Mouse (Mus musculus) heart, embryonic 12.5 days (tissue): ENCODE results near the gene Slc9a4. TPM values are rescaled to one million over a fixed set of nuclear protein-coding genes. Genes with fewer than 3 reads are reported as not detected.

Experiments used
- polyA plus RNA-seq: library from polyadenylated mRNA; unstranded; fragments of >200 nt; fragmentation: Nextera tagmentation; extraction: Ambion mirVana; gene quantifications from 2 replicates; pipeline ENCODE4 v1.2.1, GENCODE M21; 2016

Gene Slc9a4
- polyA plus RNA-seq, 1 experiment from 2014 or later: not detected

Other genes with a start within 250 kb of the Slc9a4 start
- gene Il1rl1, start 150.5 kb upstream of the Slc9a4 start, polyA plus RNA-seq: 0.17 and 0.19 TPM in 2 replicates
- gene Il18r1, start 114.5 kb upstream of the Slc9a4 start, polyA plus RNA-seq: not detected in 2 replicates
- gene Il18rap, start 64.7 kb upstream of the Slc9a4 start, polyA plus RNA-seq: 0.08 and 0.10 TPM in 2 replicates
- 0.04 and 0.05 TPM in 2 replicates for gene Slc9a2, start 100.5 kb downstream of the Slc9a4 start, polyA plus RNA-seq
- 1.7 and 2.1 TPM in 2 replicates for gene Mfsd9, start 210.6 kb downstream of the Slc9a4 start, polyA plus RNA-seq
- 21.1 and 22.9 TPM in 2 replicates for gene Tmem182, start 225.5 kb downstream of the Slc9a4 start, polyA plus RNA-seq